Mouse (Mus musculus): Measurements from ENCODE around the gene Srebf1.

Gene Srebf1

GRCm38 (mm10) chr11:60176975-60177657 lies 45.3 kb downstream of the Srebf1 start:
- peak; percentile 59 to 68 for DNase-seq

DNA sequence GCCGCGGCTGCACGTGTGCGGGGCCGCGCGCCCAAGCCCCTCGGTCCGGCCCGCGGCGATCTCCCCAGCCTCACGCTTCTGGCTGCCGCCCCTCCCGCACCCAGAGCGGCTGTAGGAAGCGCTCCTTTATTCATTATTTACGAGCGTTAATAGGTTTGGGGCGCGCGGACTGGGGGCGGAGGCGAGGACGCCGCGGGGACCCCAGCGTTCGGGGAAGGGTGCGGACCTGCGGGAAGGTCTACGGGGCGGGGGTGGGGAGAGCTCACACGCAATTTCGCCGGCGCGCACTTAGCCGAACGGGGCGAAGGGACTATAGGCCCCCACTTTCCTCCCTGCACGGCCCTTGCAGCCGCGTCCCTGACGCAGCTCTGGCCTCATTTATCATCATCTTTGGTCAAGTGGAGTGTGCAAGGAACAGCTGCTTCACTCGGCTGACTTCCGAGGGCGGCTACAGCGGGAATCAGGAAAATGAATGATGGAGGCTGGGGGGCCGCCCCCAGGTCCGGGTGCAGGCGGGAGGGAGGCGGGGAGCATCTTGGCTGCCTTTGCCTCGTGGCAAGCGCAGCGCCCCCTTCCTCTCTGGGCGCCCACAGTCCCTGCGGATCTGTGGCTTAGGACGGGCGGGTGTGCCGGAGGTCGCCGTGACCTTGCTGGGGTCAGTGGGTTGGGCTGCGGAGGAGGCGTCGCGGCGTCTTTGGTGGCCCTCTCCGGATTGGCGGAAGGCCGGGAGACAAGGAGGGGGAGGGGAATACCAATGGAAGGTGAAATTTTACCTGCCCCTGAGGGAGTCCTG lies 46.0 kb downstream of the Srebf1 start:
- peak; percentile 70 to 89 for DNase-seq

DNA sequence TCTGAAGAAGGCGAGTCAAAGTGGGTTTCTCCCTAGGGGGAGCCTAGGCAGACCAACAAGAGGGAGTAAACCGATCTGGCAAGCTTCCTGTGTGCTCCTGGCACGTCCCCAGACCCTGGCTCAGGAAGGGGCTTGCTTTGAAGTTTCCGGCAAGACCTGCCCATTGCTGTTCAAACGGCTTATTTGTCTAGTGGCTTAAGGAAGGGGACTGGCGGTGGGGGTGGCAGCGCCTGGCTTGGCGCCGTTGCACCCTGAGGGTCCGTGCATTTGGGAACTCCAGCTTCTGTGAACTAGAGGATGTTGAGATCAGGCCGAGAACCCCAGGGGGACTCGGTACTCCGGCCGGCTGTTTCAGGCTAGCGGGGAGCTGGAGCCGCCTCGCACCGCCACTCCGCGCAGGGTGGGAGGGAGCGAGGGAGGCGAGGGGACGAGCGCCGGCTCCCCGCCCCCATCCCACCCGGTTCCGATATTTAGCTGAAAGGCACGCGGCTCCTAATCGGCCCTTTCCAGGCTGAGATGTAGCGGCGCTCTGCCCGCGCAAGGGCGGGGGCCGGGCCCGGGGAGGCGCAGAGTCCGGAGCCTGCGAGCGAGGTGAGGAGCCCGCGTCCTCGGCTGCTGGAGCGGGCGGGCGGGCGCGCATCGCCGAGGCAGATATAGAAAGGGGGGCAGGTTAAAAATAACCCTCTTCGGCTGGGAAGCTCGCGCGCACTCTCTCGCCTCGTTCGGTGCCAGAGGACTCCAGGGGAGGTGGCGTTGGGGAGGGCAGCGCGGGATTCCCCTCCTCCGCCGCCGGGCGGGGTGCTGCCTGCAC lies 46.8 kb downstream of the Srebf1 start:
- DNase-seq: peak; percentile 57 to 71

DNA sequence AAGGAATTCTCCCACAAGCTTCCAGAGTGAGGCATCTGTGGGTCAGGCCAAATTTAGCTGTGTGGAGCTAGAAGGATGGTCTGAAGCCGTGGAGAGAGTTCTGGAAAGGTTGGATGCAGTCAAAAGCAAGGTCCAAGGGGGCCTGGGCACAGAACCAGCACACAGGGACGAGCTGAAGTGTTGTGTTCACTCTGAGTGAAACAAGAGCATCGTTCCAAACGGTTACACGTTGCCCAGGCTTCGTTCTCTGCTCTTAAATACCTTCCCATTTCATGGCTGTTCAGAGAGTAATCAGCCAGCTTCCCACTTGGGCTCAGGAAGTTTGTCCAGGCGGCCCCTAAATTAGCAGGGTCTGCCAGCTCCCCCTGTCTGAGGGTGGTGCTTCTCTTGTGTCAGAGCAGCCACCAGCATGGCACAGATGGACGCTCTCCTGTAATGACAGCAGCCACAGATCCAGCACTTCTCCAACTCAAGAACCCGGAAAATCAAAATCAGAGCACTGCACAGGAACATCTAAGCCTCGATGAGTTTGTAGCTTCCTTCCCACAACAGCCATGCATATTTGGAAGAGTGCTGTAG lies 48.7 kb downstream of the Srebf1 start:
- DNase-seq: no peak

- DNase-seq: no peak
Measured at GRCm38 (mm10) chr11:60172074-60172473, 50.3 kb downstream of the Srebf1 start.

DNA sequence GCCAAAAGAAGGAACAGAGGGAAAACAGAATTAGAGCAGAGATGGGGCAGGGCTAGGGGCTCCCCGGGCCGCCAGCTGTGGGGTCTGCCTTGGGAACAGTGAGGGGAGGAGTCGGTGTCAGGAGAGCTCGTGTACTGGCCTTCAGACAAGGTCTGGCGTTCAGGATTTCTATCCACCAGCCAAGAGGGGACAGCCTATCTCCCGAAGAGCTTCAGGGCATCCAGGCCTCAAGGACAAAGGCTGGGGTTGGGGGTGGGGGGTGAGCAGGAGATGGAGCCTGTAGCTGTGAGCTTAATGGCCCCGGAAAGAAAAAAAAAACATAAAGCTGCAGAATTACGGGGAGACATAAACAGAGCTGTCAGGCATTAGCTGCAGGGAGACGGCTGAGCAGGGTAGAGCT lies 53.6 kb downstream of the Srebf1 start:
- DNase-seq: no peak

DNA sequence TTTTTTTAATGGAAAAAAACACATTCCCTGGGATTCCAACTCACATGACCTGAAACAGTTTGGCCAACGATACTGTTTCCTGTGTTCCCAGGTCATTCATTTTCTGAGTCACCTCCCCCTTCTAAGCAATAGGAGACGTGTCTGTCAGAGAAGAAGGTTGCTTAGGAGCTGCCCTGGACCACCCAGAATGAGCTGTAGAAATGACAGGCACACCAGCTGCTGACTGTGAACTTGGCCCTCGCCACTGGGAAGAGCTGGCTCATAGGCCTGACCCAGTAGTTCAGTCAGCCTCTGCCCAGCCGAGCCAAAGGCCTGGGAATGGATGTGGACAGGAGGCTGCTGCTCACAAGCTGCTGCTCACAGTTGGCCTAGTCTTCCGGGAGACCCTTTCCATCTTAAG lies 57.3 kb downstream of the Srebf1 start:
- peak; percentile 18 to 63 for DNase-seq

- no peak for DNase-seq
Measured at GRCm38 (mm10) chr11:60164450-60164849, 57.9 kb downstream of the Srebf1 start.

GRCm38 (mm10) chr11:60163362-60163761 lies 59.0 kb downstream of the Srebf1 start:
- no peak for DNase-seq

DNA sequence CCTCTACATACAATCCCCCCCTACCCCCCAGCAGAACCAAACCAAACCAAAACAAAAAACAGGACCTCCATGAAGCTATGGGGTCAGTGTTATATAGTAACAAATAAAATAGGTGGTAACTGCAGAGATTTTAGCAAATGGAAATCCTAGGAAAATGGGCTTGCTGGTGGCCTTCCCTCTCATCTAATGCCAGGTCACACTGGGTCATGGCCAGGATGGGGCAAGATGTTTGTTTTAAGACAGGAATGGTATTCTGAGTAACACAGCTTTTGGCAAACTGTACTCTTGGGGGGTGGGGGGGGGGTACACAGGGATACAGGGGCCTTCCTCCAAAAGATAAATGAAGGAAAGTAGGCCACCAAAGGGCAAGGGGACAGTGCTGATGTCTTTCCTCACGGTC lies 59.8 kb downstream of the Srebf1 start:
- no peak for DNase-seq

DNA sequence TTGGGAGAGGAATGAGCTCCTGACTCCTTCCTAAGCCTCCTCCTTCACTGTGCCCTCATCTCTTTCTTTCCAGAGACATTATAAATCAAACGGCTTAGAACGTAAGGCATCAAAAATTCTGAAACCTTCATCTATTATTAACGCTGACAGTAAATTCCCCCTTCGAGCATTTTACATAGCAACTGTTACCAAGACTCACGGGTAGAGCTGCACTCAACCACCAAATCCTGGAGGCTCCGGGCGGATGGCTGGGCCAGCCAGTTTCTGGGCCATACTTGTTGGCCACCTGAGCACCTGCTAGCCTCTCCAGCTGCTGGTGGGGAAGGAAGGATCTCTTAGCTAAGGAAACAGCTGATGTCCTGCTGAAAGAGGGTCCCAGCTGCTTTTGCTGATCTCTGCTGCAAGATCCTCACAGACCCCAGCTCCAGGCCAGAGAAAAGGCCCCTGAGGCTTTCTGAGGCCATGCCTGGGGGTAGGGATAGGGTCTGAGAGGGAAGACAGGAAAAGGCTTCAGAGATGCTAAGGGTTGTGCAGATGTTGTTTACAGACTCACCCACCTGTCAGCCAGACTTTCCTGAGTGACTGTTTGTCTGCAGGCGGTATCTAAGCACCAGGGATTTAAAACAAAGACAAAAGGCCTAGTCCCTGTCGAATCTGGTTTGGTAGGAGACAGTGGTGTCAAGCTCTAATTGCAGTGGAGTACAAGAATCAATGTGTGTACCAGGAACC lies 61.1 kb downstream of the Srebf1 start:
- no peak for DNase-seq

- DNase-seq: no peak
Measured at GRCm38 (mm10) chr11:60160454-60161114, 61.8 kb downstream of the Srebf1 start.

GRCm38 (mm10) chr11:60159955-60160354 lies 62.4 kb downstream of the Srebf1 start:
- DNase-seq: no peak

GRCm38 (mm10) chr11:60158271-60158670 lies 64.1 kb downstream of the Srebf1 start:
- DNase-seq: no peak

DNA sequence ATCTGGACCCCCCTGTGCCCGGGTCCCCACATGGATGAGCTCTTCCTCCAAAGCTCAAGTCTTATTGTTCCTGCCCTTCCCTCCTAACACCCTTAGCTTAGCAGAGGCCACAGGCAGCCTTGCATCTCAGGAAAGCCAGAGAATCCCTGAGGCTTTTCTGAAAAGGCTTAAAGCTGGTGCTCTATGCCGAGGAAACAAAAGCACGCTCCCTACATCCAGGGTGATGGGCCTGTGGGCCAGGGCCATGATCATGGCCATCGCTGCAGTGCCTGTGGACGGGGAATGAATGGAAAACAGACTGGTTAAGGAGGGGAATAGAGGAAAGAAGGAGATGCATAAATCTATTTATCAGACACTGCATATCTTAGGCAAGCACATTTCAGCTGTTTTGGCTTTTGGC lies 66.7 kb downstream of the Srebf1 start:
- no peak for DNase-seq

GRCm38 (mm10) chr11:60153936-60154335 lies 68.4 kb downstream of the Srebf1 start:
- DNase-seq: no peak

DNA sequence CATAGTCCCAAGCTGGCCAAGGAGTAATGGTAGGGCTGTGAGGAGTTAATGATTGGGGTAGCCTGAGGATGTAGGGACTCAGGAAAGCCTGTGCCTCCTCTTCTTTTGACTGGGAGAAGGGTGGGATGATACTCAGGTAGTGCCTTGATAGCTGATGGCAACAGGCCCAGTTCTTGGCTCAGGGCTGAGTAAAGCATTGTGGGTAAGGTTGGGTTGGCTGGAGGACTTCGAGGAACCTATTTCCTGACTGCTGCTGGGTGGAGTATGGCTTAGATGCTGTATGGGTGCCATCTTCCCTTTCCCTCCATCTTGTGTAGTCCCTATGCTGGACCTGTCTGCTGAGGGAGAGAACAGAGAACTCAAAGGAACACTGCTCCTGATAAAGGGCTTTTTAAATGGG lies 70.0 kb downstream of the Srebf1 start:
- no peak for DNase-seq

GRCm38 (mm10) chr11:60150677-60151076 lies 71.7 kb downstream of the Srebf1 start:
- peak in 1 of 2 experiments; percentile 52 for DNase-seq

Data from kidney, postnatal 25 days (tissue).